Comparison of ENCODE assay signal across 8 mouse cellular contexts in genomic region chr9:59281871-59282682, GRCm38 (mm10). TPM values are rescaled to one million over a fixed set of nuclear protein-coding genes. Genes with fewer than 3 reads are reported as not detected.
A peak's percentile ranks its signal among the peaks of the same experiment; 100 is the strongest.
DNase-seq lines count a peak whose midpoint lies in the region; ATAC-seq and TF ChIP-seq lines count a peak whose summit lies in the region.

No protein-coding gene starts in this region.

- 35% methylated on average over 27 of the region's 27 CpGs for WGBS in hindbrain, embryonic 13.5 days

- no peak for DNase-seq in Patski (ENCODE audit: low read depth, low spot score)
- peak; percentile 92 to 94 for DNase-seq in cerebellum, postnatal 10 days
- DNase-seq in frontal cortex, postnatal 25 days (ENCODE audit: low spot score in 2 of 2) = peak; percentile 75 to 78
- peak; percentile 68 for DNase-seq in left cerebral cortex, adult 11 months (ENCODE audit: low spot score)
- DNase-seq in lung, postnatal 25 days (ENCODE audit: low spot score) = peak; percentile 72
- DNase-seq in retina, embryonic 14.5 days (ENCODE audit: low spot score) = peak; percentile 82
- DNase-seq in thymus, postnatal 25 days = peak; percentile 67

- H3K4me2 ChIP-seq in hindbrain, embryonic 13.5 days = peak overlapping the region; percentile 36

- peak; percentile 85 for TF ChIP-seq CTCF in Patski (IDR thresholded peaks at IDR 0.05)

- ATAC-seq in Patski = no peak
- 0 out of 2 replicates have a peak, but pooled peaks have one; percentile 59 for ATAC-seq in hindbrain, embryonic 13.5 days (ENCODE audit: low FRiP score)

- no peaks in the 10 kb centered on the region for H3K9me3 ChIP-seq in hindbrain, embryonic 13.5 days

- CTCF ChIA-PET in Patski (lab: Charles Lee) = interaction anchor here (1.0 to 1.5 kb wide), 4 partner anchors 7 to 269 kb away, joined by 3 to 6 read pairs (median 4); no protein-coding TSS in a partner anchor

- H3K27me3 ChIP-seq in Patski = no peaks in the 10 kb centered on the region
- H3K27me3 ChIP-seq in hindbrain, embryonic 13.5 days = no peaks in the 10 kb centered on the region

- H3K4me1 ChIP-seq in hindbrain, embryonic 13.5 days (replicated peaks) = peaks cover 4% of the 10 kb centered on the region; the same call in 1 of the 2 replicates

- H3K27ac ChIP-seq in hindbrain, embryonic 13.5 days = 0 out of 2 replicates have a peak overlapping the region, but pooled peaks have one; percentile 5

- H3K9ac ChIP-seq in hindbrain, embryonic 13.5 days = no peak overlapping the region

- no peak overlapping the region for H3K4me3 ChIP-seq in hindbrain, embryonic 13.5 days

- H3K36me3 ChIP-seq in hindbrain, embryonic 13.5 days = no peaks in the 10 kb centered on the region

- POLR2A ChIA-PET in Patski (lab: Charles Lee) = interaction anchor here (0.7 kb wide), 1 partner anchor 275 kb away, joined by 4 read pairs; no protein-coding TSS in a partner anchor

- in situ Hi-C loops in Patski (cut with MboI; ENCODE audit: low pct_unique_long_range_greater_than_20kb) = loop anchor here (5.0 to 25.0 kb wide), 2 partner anchors 270 to 745 kb away; no protein-coding TSS in a partner anchor

RNA-seq across cellular contexts. Expression of gene Adpgk, which starts 9.3 kb away (rescaled TPM):
- 32.6 TPM for polyA plus RNA-seq in Patski (2021)
- 23.2 and 24.5 TPM in 2 replicates for polyA plus RNA-seq in hindbrain, embryonic 13.5 days (2015; fragmentation: Nextera tagmentation; extraction: Ambion mirVana)
